Mouse (Mus musculus) heart, embryonic 16.5 days (tissue): Measurements from ENCODE around the gene Hmox1. TPM values are rescaled to one million over a fixed set of nuclear protein-coding genes. Genes with fewer than 3 reads are reported as not detected.
A peak's percentile ranks its signal among the peaks of the same experiment; 100 is the strongest.

ENCODE experiments used
- ATAC-seq: fragments of 200-750 bp; cut with Nextera tagmentation; replicated peaks from 2 replicates; pipeline ENCODE4 v1.8.0; 2017; ENCODE audit warnings: moderate number of reproducible peaks; ENCODE audit not compliant: insufficient read depth, low FRiP score; ENCODE audit errors: extremely low read depth
- H3K27ac ChIP-seq: fragments of 300-500 bp; sonication (generic); 2 replicates; pipeline ENCODE4 v1.5.1; 2014; ENCODE audit warnings: mild to moderate bottlenecking, low read length, control low read depth, moderate library complexity
- H3K27me3 ChIP-seq: fragments of 300-500 bp; sonication (generic); 2 replicates; pipeline ENCODE4 v1.6.1; 2014; ENCODE audit warnings: low read length, mixed read lengths; ENCODE audit not compliant: control insufficient read depth, insufficient read depth
- H3K36me3 ChIP-seq: fragments of 300-500 bp; sonication (generic); 2 replicates; pipeline ENCODE4 v1.6.1; 2014; ENCODE audit not compliant: control insufficient read depth, insufficient read depth
- H3K4me1 ChIP-seq: fragments of 300-500 bp; sonication (generic); 2 replicates; pipeline ENCODE4 v1.6.1; 2014; ENCODE audit warnings: low read length, mixed read lengths; ENCODE audit not compliant: control insufficient read depth, insufficient read depth
- H3K4me2 ChIP-seq: fragments of 300-500 bp; sonication (generic); 2 replicates; pipeline ENCODE4 v1.6.1; 2014; ENCODE audit warnings: low read depth, mild to moderate bottlenecking, control low read depth, low read length
- H3K4me3 ChIP-seq: fragments of 300-500 bp; sonication (generic); 2 replicates; pipeline ENCODE4 v1.5.1; 2014; ENCODE audit warnings: mild to moderate bottlenecking, control low read depth, low read length
- H3K9ac ChIP-seq: fragments of 300-500 bp; sonication (generic); 2 replicates; pipeline ENCODE4 v1.6.1; 2014; ENCODE audit warnings: low read length, control low read depth
- H3K9me3 ChIP-seq: fragments of 300-500 bp; sonication (generic); replicated peaks from 2 replicates; pipeline ENCODE4 v1.6.1; 2016; ENCODE audit warnings: low read length; ENCODE audit not compliant: control insufficient read depth
- WGBS: fragments of 180-500 bp; shearing (Covaris S2); extraction: QIAGEN DNeasy Blood & Tissue Kit; methylation state at CpG from one replicate; pipeline ENCODE4 v1.1.7; 2014; 5-methylcytosine and 5-hydroxymethylcytosine counted together
- polyA plus RNA-seq: library from polyadenylated mRNA; unstranded; fragments of >200 nt; fragmentation: Nextera tagmentation; extraction: Ambion mirVana; gene quantifications from 2 replicates; pipeline ENCODE4 v1.2.1, GENCODE M21; 2015

Gene Hmox1
- polyA plus RNA-seq, 1 experiment from 2014 or later = 17.6 TPM

GRCm38 (mm10) chr8:75109236-75109967 lies 16.0 kb downstream of the Hmox1 start, which contains the start of gene Mcm5:
Mcm5 (plus strand) TSS chr8:75109569.
- peak within 1 kb of the TSS; percentile 78 for H3K4me3 ChIP-seq
- peak within 1 kb of the TSS; percentile 91 for H3K4me2 ChIP-seq
- H3K9me3 ChIP-seq = no peaks in the 10 kb centered on the region
- peaks cover 17% of the 10 kb centered on the region for H3K4me1 ChIP-seq
- H3K27ac ChIP-seq = peak within 1 kb of the TSS; percentile 84
- no peaks in the 10 kb centered on the region for H3K27me3 ChIP-seq
- under 1% methylated on average over 59 of the region's 59 CpGs for WGBS
- peak; percentile 98 for ATAC-seq
- peaks cover 18% of the 10 kb centered on the region for H3K36me3 ChIP-seq
- H3K9ac ChIP-seq = peak within 1 kb of the TSS; percentile 81

- Histone ChIP-seq H3K4me1 (peaks cover 17% of the 10 kb centered on the region), H3K4me2 (peak overlapping the region; percentile 75), H3K4me3 (peak overlapping the region; percentile 78), H3K36me3 (peaks cover 19% of the 10 kb centered on the region), H3K27me3 (no peaks in the 10 kb centered on the region), H3K27ac (no peak overlapping the region), H3K9ac (peak overlapping the region; percentile 72), H3K9me3 (no peaks in the 10 kb centered on the region)
- 13% methylated on average over 13 of the region's 13 CpGs for WGBS
- no peak for ATAC-seq
These were observed 16.7 kb downstream of the Hmox1 start for GRCm38 (mm10) chr8:75110093-75110492.

DNA sequence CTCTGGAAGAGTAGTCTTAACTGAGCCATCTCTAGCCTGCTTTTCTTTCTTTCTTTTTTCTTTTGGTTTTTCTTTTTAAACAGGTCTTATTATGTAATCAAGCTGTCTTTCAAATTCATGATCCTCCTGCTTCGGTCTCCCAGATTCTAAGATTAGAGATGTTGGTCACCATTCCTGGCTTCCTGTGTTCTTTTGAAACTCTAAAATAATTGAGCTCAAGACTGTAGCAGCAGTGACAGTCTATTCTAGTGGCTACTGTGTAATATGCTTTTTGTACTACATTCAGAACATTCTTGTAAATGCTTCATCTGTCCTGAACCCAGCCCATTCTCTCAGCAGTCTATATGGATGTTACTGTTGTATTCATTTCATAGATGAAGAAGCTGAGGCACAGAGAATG lies 25.1 kb downstream of the Hmox1 start:
- no peak overlapping the region for H3K4me3 ChIP-seq
- WGBS = 86% methylated on average over 1 of the region's 1 CpGs
- H3K9me3 ChIP-seq = no peaks in the 10 kb centered on the region
- ATAC-seq = no peak
- no peak overlapping the region for H3K9ac ChIP-seq
- no peak overlapping the region for H3K4me2 ChIP-seq
- H3K27ac ChIP-seq = no peak overlapping the region
- H3K36me3 ChIP-seq = peaks cover 53% of the 10 kb centered on the region
- H3K4me1 ChIP-seq = no peaks in the 10 kb centered on the region
- H3K27me3 ChIP-seq = no peaks in the 10 kb centered on the region

DNA sequence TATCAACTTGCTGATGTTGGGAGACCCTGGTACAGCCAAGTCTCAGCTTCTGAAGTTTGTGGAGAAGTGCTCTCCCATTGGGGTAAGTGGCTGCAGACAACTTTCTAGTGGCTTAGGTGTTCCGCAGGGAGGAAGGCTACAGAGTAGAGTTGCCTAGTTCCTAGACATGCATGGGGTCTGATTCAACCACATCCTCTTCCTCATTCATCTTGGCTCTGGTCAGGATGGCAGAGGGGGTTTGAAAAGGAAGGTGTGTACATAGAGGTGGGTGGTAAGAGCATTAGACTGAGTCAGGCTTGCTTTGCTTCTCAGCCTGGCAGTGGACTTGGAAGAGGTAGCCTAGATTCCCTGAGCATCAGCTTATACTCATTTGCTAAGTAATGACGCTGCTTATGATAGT lies 25.9 kb downstream of the Hmox1 start:
- Histone ChIP-seq H3K9ac (no peak overlapping the region), H3K36me3 (peaks cover 48% of the 10 kb centered on the region), H3K4me2 (no peak overlapping the region), H3K27me3 (no peaks in the 10 kb centered on the region), H3K27ac (no peak overlapping the region), H3K4me1 (no peaks in the 10 kb centered on the region), H3K9me3 (no peaks in the 10 kb centered on the region), H3K4me3 (no peak overlapping the region)
- no peak for ATAC-seq
- WGBS = 89% methylated on average over 2 of the region's 2 CpGs

DNA sequence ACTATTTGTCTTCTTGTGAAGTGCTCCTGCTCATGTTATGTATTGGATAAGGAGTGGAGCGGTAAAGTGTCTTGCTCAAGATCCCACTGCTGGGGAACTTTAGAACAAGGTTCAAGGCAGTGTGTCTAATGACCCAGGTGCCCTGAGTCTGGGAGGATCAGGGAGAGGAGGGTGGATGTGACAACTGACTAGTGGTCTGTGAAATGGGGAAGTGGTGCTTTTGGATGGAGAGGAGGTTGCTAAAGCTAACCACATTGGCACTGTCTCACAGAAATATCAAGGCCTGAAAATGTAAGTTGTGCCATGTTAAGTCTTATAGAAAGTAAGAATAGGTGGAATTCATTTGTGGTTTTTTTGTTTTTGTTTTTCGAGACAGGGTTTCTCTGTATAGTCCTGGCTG lies 26.3 kb downstream of the Hmox1 start:
- no peak overlapping the region for H3K4me3 ChIP-seq
- no peaks in the 10 kb centered on the region for H3K9me3 ChIP-seq
- no peaks in the 10 kb centered on the region for H3K27me3 ChIP-seq
- H3K9ac ChIP-seq = no peak overlapping the region
- no peak overlapping the region for H3K27ac ChIP-seq
- no peaks in the 10 kb centered on the region for H3K4me1 ChIP-seq
- 89% methylated on average over 2 of the region's 2 CpGs for WGBS
- peaks cover 51% of the 10 kb centered on the region for H3K36me3 ChIP-seq
- no peak overlapping the region for H3K4me2 ChIP-seq
- no peak for ATAC-seq

GRCm38 (mm10) chr8:75127406-75127805 lies 34.0 kb downstream of the Hmox1 start:
- no peaks in the 10 kb centered on the region for H3K9me3 ChIP-seq
- no peak overlapping the region for H3K27ac ChIP-seq
- peaks cover 47% of the 10 kb centered on the region for H3K36me3 ChIP-seq
- WGBS = 73% methylated on average over 1 of the region's 1 CpGs
- H3K4me1 ChIP-seq = no peaks in the 10 kb centered on the region
- no peak overlapping the region for H3K9ac ChIP-seq
- no peak overlapping the region for H3K4me3 ChIP-seq
- H3K4me2 ChIP-seq = no peak overlapping the region
- no peaks in the 10 kb centered on the region for H3K27me3 ChIP-seq
- ATAC-seq = no peak

DNA sequence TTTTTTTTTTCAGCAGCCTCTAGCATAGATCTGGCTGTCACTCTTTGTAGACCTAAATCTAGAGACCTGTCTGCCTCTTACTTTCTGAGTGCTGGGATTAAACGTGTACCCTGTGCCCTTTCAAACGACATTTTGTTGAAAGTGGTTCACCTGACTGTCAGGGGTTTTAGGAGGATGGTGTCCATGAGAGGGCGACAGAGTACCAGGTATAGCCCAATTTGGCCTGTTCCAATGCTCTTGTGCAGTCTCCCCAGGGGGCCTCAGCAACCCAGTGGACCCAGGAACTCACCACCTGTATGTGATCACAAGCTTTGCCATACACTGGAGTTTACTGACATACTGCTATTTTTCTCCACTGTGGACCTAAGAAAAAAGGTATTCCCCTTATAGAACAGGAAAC lies 39.1 kb downstream of the Hmox1 start:
- H3K4me2 ChIP-seq = no peak overlapping the region
- no peaks in the 10 kb centered on the region for H3K27me3 ChIP-seq
- whole genome bisulfite sequencing = 10% methylated on average over 3 of the region's 3 CpGs
- H3K9ac ChIP-seq = no peak overlapping the region
- H3K36me3 ChIP-seq = peaks cover 19% of the 10 kb centered on the region
- no peak overlapping the region for H3K27ac ChIP-seq
- H3K9me3 ChIP-seq = no peaks in the 10 kb centered on the region
- H3K4me3 ChIP-seq = no peak overlapping the region
- ATAC-seq = 0 out of 2 replicates have a peak, but pooled peaks have one; percentile 21
- peaks cover 21% of the 10 kb centered on the region for H3K4me1 ChIP-seq

DNA sequence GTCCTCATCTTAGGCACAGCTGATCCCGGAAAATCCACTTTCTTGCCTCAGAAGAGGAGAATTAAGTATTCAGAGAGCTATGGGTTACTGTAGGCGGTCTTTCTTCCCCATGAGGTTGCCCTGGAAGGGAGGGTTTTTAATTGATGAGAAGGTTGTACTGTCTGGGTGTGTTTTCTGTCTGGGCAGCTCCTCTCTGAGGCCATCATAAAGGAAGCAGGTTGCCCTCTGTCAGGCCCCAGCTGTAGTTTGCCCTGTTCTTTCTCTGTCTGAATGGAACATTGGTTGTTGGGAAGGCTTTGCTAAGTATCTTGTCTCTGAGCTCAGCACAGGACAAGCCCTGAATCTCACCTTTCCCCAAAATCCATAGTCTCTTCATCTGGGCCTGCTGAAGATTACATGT lies 40.0 kb downstream of the Hmox1 start:
- WGBS = 74% methylated on average over 2 of the region's 2 CpGs
- Histone ChIP-seq H3K36me3 (peaks cover 14% of the 10 kb centered on the region), H3K9ac (no peak overlapping the region), H3K27me3 (no peaks in the 10 kb centered on the region), H3K4me1 (peaks cover 21% of the 10 kb centered on the region), H3K4me2 (no peak overlapping the region), H3K9me3 (no peaks in the 10 kb centered on the region), H3K27ac (no peak overlapping the region), H3K4me3 (no peak overlapping the region)
- ATAC-seq = no peak

DNA sequence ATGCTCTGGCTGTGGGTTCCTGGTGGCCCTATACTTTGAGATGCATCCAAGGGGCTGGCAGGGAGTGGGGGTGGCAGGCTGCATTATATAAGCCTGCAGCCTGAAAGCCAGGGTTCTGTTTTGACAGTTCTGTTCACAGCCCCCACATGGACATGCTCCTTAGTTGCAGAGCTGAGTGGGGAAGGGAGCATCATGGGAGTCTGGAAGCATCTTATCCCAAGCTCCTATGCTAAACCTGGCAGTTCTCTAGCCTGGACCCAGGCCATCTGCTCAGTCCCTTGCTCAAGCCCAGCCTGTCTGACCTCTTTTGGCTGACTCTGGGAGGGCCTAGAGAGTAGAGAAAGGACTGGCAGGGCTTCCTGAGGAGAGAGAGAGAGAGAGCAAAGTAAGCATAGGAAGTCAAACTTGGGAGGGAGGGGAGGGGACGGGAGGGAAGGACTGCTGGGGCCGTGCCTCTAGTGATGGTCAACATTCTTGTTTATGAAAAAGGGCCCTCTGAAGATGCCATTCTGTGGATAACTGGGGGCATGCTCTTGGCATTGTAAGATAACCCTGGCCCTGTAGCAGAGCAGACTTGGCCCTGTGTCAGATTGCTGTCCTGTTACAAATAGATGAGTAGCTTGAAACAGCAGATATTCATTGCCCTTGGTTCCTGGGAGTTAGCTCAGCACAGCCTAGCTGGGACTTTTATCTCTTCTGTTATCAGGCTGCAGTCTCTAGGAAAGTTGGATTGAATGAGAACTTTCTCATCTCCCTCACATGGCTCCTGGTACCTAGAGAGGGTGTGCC lies 41.4 kb downstream of the Hmox1 start:
- Histone ChIP-seq H3K36me3 (0 out of 2 replicates have a peak, but pooled peaks cover 4% of the 10 kb centered on the region), H3K4me1 (peaks cover 21% of the 10 kb centered on the region), H3K27me3 (no peaks in the 10 kb centered on the region), H3K9me3 (no peaks in the 10 kb centered on the region), H3K4me2 (no peak overlapping the region), H3K9ac (no peak overlapping the region), H3K27ac (peak overlapping the region; percentile 6), H3K4me3 (no peak overlapping the region)
- WGBS = 17% methylated on average over 2 of the region's 2 CpGs
- peak; percentile 69 for ATAC-seq
